Mouse (Mus musculus) forebrain, embryonic 10.5 days (tissue): ENCODE data around the gene Lypd4. TPM values are rescaled to one million over a fixed set of nuclear protein-coding genes. Genes with fewer than 3 reads are reported as not detected.
A peak's percentile ranks its signal among the peaks of the same experiment; 100 is the strongest.

Experiments used
- DNase-seq: peaks from one replicate; pipeline ENCODE4 v3.0.0-alpha.2; 2017; ENCODE audit warnings: low spot score; ENCODE audit errors: extremely low spot score
- H3K27ac ChIP-seq: fragments of 300-500 bp; sonication (generic); 2 replicates; pipeline ENCODE4 v1.5.1; 2016; ENCODE audit warnings: mild to moderate bottlenecking
- H3K27me3 ChIP-seq: fragments of 300-500 bp; sonication (generic); 2 replicates; pipeline ENCODE4 v1.6.1; 2016; ENCODE audit warnings: mild to moderate bottlenecking; ENCODE audit not compliant: poor library complexity, severe bottlenecking
- H3K36me3 ChIP-seq: fragments of 300-500 bp; sonication (generic); replicated peaks from 2 replicates; pipeline ENCODE4 v1.6.1; 2016; ENCODE audit warnings: mild to moderate bottlenecking, moderate library complexity
- H3K4me1 ChIP-seq: fragments of 300-500 bp; sonication (generic); 2 replicates; pipeline ENCODE4 v1.6.1; 2016
- H3K4me3 ChIP-seq: fragments of 300-500 bp; sonication (generic); 2 replicates; pipeline ENCODE4 v1.5.1; 2016; ENCODE audit warnings: mild to moderate bottlenecking, moderate library complexity
- H3K9me3 ChIP-seq: fragments of 300-500 bp; sonication (generic); 2 replicates; pipeline ENCODE4 v1.6.1; 2016; ENCODE audit warnings: mild to moderate bottlenecking, moderate library complexity
- whole genome bisulfite sequencing: fragments of 180-500 bp; shearing (Covaris S2); methylation state at CpG from one replicate; pipeline ENCODE4 v1.1.7; 2016; 5-methylcytosine and 5-hydroxymethylcytosine counted together
- polyA plus RNA-seq: library from polyadenylated mRNA; unstranded; fragments of >200 nt; fragmentation: Nextera tagmentation; extraction: Ambion mirVana; gene quantifications from 2 replicates; pipeline ENCODE4 v1.2.1, GENCODE M21; 2016

Gene Lypd4
- polyA plus RNA-seq, 1 experiment from 2014 or later, result not detected

- WGBS, result 94% methylated on average over 4 of the region's 4 CpGs
- Histone ChIP-seq H3K4me3 (no peak overlapping the region), H3K27me3 (no peaks in the 10 kb centered on the region), H3K4me1 (no peaks in the 10 kb centered on the region), H3K36me3 (no peaks in the 10 kb centered on the region), H3K9me3 (no peaks in the 10 kb centered on the region), H3K27ac (no peak overlapping the region)
- DNase-seq, result no peak
Observed at GRCm38 (mm10) chr7:24827181-24827580, 42.6 kb downstream of the Lypd4 start.

- DNase-seq, result no peak
- 81% methylated on average over 7 of the region's 7 CpGs for WGBS
- Histone ChIP-seq H3K4me3 (no peak overlapping the region), H3K4me1 (no peaks in the 10 kb centered on the region), H3K36me3 (no peaks in the 10 kb centered on the region), H3K27me3 (no peaks in the 10 kb centered on the region), H3K9me3 (no peaks in the 10 kb centered on the region), H3K27ac (no peak overlapping the region)
Observed at GRCm38 (mm10) chr7:24824452-24824851, 45.3 kb downstream of the Lypd4 start.

- no peaks in the 10 kb centered on the region for H3K36me3 ChIP-seq
- no peak overlapping the region for H3K4me3 ChIP-seq
- no peak overlapping the region for H3K27ac ChIP-seq
- no peaks in the 10 kb centered on the region for H3K9me3 ChIP-seq
- DNase-seq, result peak; percentile 60
- H3K4me1 ChIP-seq, result no peaks in the 10 kb centered on the region
- 3% methylated on average over 3 of the region's 3 CpGs for WGBS
- H3K27me3 ChIP-seq, result no peaks in the 10 kb centered on the region
Observed at GRCm38 (mm10) chr7:24817502-24817901, 52.2 kb downstream of the Lypd4 start.

Other genes with a start within 250 kb of the Lypd4 start
- gene Lypd3, start 233.4 kb downstream of the Lypd4 start, polyA plus RNA-seq, result 0.36 and 0.88 TPM in 2 replicates
- not detected in 2 replicates for gene Tex101, start 193.3 kb downstream of the Lypd4 start, polyA plus RNA-seq
- gene BC049730, start 160.7 kb downstream of the Lypd4 start, polyA plus RNA-seq, result not detected in 2 replicates
- gene Gm4763, start 143.0 kb downstream of the Lypd4 start, polyA plus RNA-seq, result not detected in 2 replicates
- 0.07 TPM in 1 of 2 replicates, not detected in the other for gene Cd177, start 109.6 kb downstream of the Lypd4 start, polyA plus RNA-seq
- gene Ceacam10, start 92.7 kb downstream of the Lypd4 start, polyA plus RNA-seq, result not detected in 2 replicates
- 12.7 and 12.8 TPM in 2 replicates for gene Gm9844, start 7.7 kb downstream of the Lypd4 start, polyA plus RNA-seq
- not detected in 2 replicates for gene Dmrtc2, start 116 bp upstream of the Lypd4 start, polyA plus RNA-seq
- 2,087 and 2,135 TPM in 2 replicates for gene Rps19, start 14.4 kb upstream of the Lypd4 start, polyA plus RNA-seq
- 0.25 and 0.55 TPM in 2 replicates for gene Cd79a, start 27.4 kb upstream of the Lypd4 start, polyA plus RNA-seq
- gene Arhgef1, start 33.0 kb upstream of the Lypd4 start, polyA plus RNA-seq, result 58.2 and 59.2 TPM in 2 replicates
- gene Gm4881, start 74.6 kb upstream of the Lypd4 start, polyA plus RNA-seq, result not detected in 2 replicates
- gene Rabac1, start 102.8 kb upstream of the Lypd4 start, polyA plus RNA-seq, result 73.1 and 73.7 TPM in 2 replicates
- 6.8 and 9.1 TPM in 2 replicates for gene Atp1a3, start 136.0 kb upstream of the Lypd4 start, polyA plus RNA-seq
- 4.4 and 6.8 TPM in 2 replicates for gene Grik5, start 202.4 kb upstream of the Lypd4 start, polyA plus RNA-seq
- gene Zfp574, start 202.6 kb upstream of the Lypd4 start, polyA plus RNA-seq, result 41.5 and 42.5 TPM in 2 replicates